In genomic region chr7:131465117-131465601, GRCm38 (mm10) we compare ENCODE assay signal across 19 mouse cellular contexts. TPM values are rescaled to one million over a fixed set of nuclear protein-coding genes. Genes with fewer than 3 reads are reported as not detected.
A peak's percentile ranks its signal among the peaks of the same experiment; 100 is the strongest.
DNase-seq lines count a peak whose midpoint lies in the region; ATAC-seq and TF ChIP-seq lines count a peak whose summit lies in the region.
"Had no signal": no experiment of that assay in that cellular context is flagged by ENCODE, and none has a peak within 500 bp of the region (broad histone marks: within the 10 kb centered on the region; RNA-seq: fewer than 3 reads in every experiment).

No protein-coding gene starts in this region.

- H3K36me3 ChIP-seq in hindbrain, embryonic 12.5 days: no peaks in the 10 kb centered on the region
- no peaks in the 10 kb centered on the region for H3K36me3 ChIP-seq in hindbrain, embryonic 16.5 days (ENCODE audit: control insufficient read depth, insufficient read depth, low read length)
- H3K36me3 ChIP-seq in forebrain, embryonic 13.5 days (ENCODE audit: poor library complexity, severe bottlenecking): no peaks in the 10 kb centered on the region
- no peaks in the 10 kb centered on the region for H3K36me3 ChIP-seq in midbrain, embryonic 14.5 days (ENCODE audit: control insufficient read depth, insufficient read depth, low read length)
- H3K36me3 ChIP-seq: embryonic facial prominence, embryonic 13.5 days had no signal

- no peak overlapping the region for H3K9ac ChIP-seq in hindbrain, embryonic 12.5 days
- no peak overlapping the region for H3K9ac ChIP-seq in hindbrain, embryonic 16.5 days (ENCODE audit: low read depth, low read length)
- no peak overlapping the region for H3K9ac ChIP-seq in forebrain, embryonic 13.5 days
- no peak overlapping the region for H3K9ac ChIP-seq in midbrain, embryonic 14.5 days (replicated peaks; ENCODE audit: low read length)
- H3K9ac ChIP-seq: embryonic facial prominence, embryonic 13.5 days; liver, postnatal 0 days had no signal

- ATAC-seq in hindbrain, embryonic 12.5 days (ENCODE audit: low FRiP score): peak; percentile 81
- ATAC-seq in hindbrain, embryonic 16.5 days: no peak
- ATAC-seq in forebrain, embryonic 13.5 days: peak; percentile 88
- ATAC-seq in midbrain, embryonic 14.5 days (ENCODE audit: low FRiP score, low TSS enrichment): peak; percentile 37; the same call in 1 of the 2 replicates
- ATAC-seq: intestine, postnatal 0 days; liver, postnatal 0 days had no signal

- peaks cover 16% of the 10 kb centered on the region for H3K4me1 ChIP-seq in hindbrain, embryonic 12.5 days
- no peaks in the 10 kb centered on the region for H3K4me1 ChIP-seq in hindbrain, embryonic 16.5 days (ENCODE audit: control insufficient read depth, insufficient read depth, low read depth, low read length)
- peaks cover 21% of the 10 kb centered on the region for H3K4me1 ChIP-seq in forebrain, embryonic 13.5 days
- peaks cover 8% of the 10 kb centered on the region; the same call in 1 of the 2 replicates for H3K4me1 ChIP-seq in midbrain, embryonic 14.5 days (ENCODE audit: control insufficient read depth, insufficient read depth, low read length)
- H3K4me1 ChIP-seq: embryonic facial prominence, embryonic 13.5 days had no signal

- TF ChIP-seq POLR2A in brain, embryonic 14.5 days (IDR thresholded peaks at IDR 0.05; ENCODE audit: borderline replicate concordance, extremely low read depth, insufficient read depth, insufficient read length, poor library complexity, severe bottlenecking): no peak

- H3K4me2 ChIP-seq in hindbrain, embryonic 12.5 days (replicated peaks): no peak overlapping the region
- no peak overlapping the region for H3K4me2 ChIP-seq in hindbrain, embryonic 16.5 days (ENCODE audit: low read length)
- H3K4me2 ChIP-seq in forebrain, embryonic 13.5 days: no peak overlapping the region
- H3K4me2 ChIP-seq in midbrain, embryonic 14.5 days (ENCODE audit: low read length): no peak overlapping the region
- H3K4me2 ChIP-seq: embryonic facial prominence, embryonic 13.5 days; heart, embryonic 11.5 days had no signal

- DNase-seq in brain, embryonic 14.5 days (ENCODE audit: low read depth): peak; percentile 93
- peak; percentile 47 for DNase-seq in midbrain, embryonic 14.5 days
- no peak for DNase-seq in lung, adult 18-20 months
- no peak for DNase-seq in layer of hippocampus, adult 8-10 months (ENCODE audit: low spot score in 2 of 2)
- no peak for DNase-seq in heart, postnatal 4 days
- DNase-seq: adrenal gland, adult 8-10 months; cerebellum, postnatal 10 days; gastrocnemius, postnatal 14 days; kidney, postnatal 10 days; layer of hippocampus, adult 9-11 months; liver, postnatal 0 days; lung, postnatal 4 days; right cerebral cortex, postnatal 4 days had no signal

- peaks cover 7% of the 10 kb centered on the region for H3K27me3 ChIP-seq in hindbrain, embryonic 12.5 days
- no peaks in the 10 kb centered on the region for H3K27me3 ChIP-seq in hindbrain, embryonic 16.5 days (replicated peaks; ENCODE audit: control insufficient read depth, insufficient read depth, low read length)
- H3K27me3 ChIP-seq in forebrain, embryonic 13.5 days: peaks cover 85% of the 10 kb centered on the region
- no peaks in the 10 kb centered on the region for H3K27me3 ChIP-seq in midbrain, embryonic 14.5 days (ENCODE audit: control insufficient read depth, insufficient read depth, low read length)
- H3K27me3 ChIP-seq: embryonic facial prominence, embryonic 13.5 days had no signal

- no peak for TF ChIP-seq CTCF in brain, embryonic 14.5 days (IDR thresholded peaks at IDR 0.05; ENCODE audit: borderline replicate concordance, extremely low read depth, insufficient read depth, insufficient read length)

- no peak overlapping the region for H3K4me3 ChIP-seq in hindbrain, embryonic 12.5 days
- no peak overlapping the region for H3K4me3 ChIP-seq in hindbrain, embryonic 16.5 days (ENCODE audit: low read length)
- no peak overlapping the region for H3K4me3 ChIP-seq in forebrain, embryonic 13.5 days
- H3K4me3 ChIP-seq in midbrain, embryonic 14.5 days (replicated peaks; ENCODE audit: low read depth, low read length): no peak overlapping the region
- H3K4me3 ChIP-seq: embryonic facial prominence, embryonic 13.5 days had no signal

- no peaks in the 10 kb centered on the region; the same call in 1 of the 2 replicates for H3K9me3 ChIP-seq in hindbrain, embryonic 12.5 days (replicated peaks)
- no peaks in the 10 kb centered on the region for H3K9me3 ChIP-seq in hindbrain, embryonic 16.5 days (ENCODE audit: control insufficient read depth, low read length)
- H3K9me3 ChIP-seq in forebrain, embryonic 13.5 days (replicated peaks): peaks cover 22% of the 10 kb centered on the region
- H3K9me3 ChIP-seq in midbrain, embryonic 14.5 days (ENCODE audit: control insufficient read depth, low read length): no peaks in the 10 kb centered on the region
- H3K9me3 ChIP-seq: embryonic facial prominence, embryonic 13.5 days had no signal

- no peak overlapping the region for H3K27ac ChIP-seq in hindbrain, embryonic 12.5 days
- no peak overlapping the region for H3K27ac ChIP-seq in hindbrain, embryonic 16.5 days (ENCODE audit: low read depth, low read length)
- H3K27ac ChIP-seq in forebrain, embryonic 13.5 days: no peak overlapping the region
- H3K27ac ChIP-seq in midbrain, embryonic 14.5 days (replicated peaks; ENCODE audit: low read depth, low read length): no peak overlapping the region
- H3K27ac ChIP-seq: embryonic facial prominence, embryonic 13.5 days had no signal

- WGBS in hindbrain, embryonic 12.5 days: 25% methylated on average over 3 of the region's 3 CpGs
- 16% methylated on average over 3 of the region's 3 CpGs for WGBS in hindbrain, embryonic 16.5 days
- 4% methylated on average over 3 of the region's 3 CpGs for WGBS in forebrain, embryonic 13.5 days
- WGBS in midbrain, embryonic 14.5 days: 7% methylated on average over 3 of the region's 3 CpGs

RNA-seq across cellular contexts. Expression of gene Acadsb, which starts 54.8 kb away (rescaled TPM):
- 107 and 111 TPM in 2 replicates for polyA plus RNA-seq in hindbrain, embryonic 12.5 days (2016; fragmentation: Nextera tagmentation; extraction: Ambion mirVana)
- polyA plus RNA-seq in hindbrain, embryonic 16.5 days (2015; fragmentation: Nextera tagmentation; extraction: Ambion mirVana): 101 and 102 TPM in 2 replicates
- polyA plus RNA-seq in brain, embryonic 14.5 days (2012; rRNA removed): 21.3 and 29.4 TPM in 2 replicates
- polyA plus RNA-seq in forebrain, embryonic 13.5 days (2015; fragmentation: Nextera tagmentation; extraction: Ambion mirVana): 86.1 and 89.4 TPM in 2 replicates
- 99.3 and 125 TPM in 2 replicates for polyA plus RNA-seq in midbrain, embryonic 14.5 days (2014; fragmentation: Nextera tagmentation; extraction: Ambion mirVana)
- total RNA-seq in layer of hippocampus, adult 8-10 months (2022): 100 to 1,000 TPM in 2 of 4 experiments, 10 to 100 TPM in 2; 94.7 to 113 (median 102) TPM
- 10 to 100 TPM; 62.5 to 67.0 TPM for total RNA-seq in heart, postnatal 4 days (2021)

RNA-seq across cellular contexts. Expression of gene Ikzf5, which starts 54.8 kb away (rescaled TPM):
- 18.9 and 22.7 TPM in 2 replicates for polyA plus RNA-seq in hindbrain, embryonic 12.5 days (2016; fragmentation: Nextera tagmentation; extraction: Ambion mirVana)
- polyA plus RNA-seq in hindbrain, embryonic 16.5 days (2015; fragmentation: Nextera tagmentation; extraction: Ambion mirVana): 9.6 and 11.4 TPM in 2 replicates
- polyA plus RNA-seq in brain, embryonic 14.5 days (2012; rRNA removed): 19.6 and 20.5 TPM in 2 replicates
- 17.0 and 17.1 TPM in 2 replicates for polyA plus RNA-seq in forebrain, embryonic 13.5 days (2015; fragmentation: Nextera tagmentation; extraction: Ambion mirVana)
- polyA plus RNA-seq in midbrain, embryonic 14.5 days (2014; fragmentation: Nextera tagmentation; extraction: Ambion mirVana): 15.6 and 22.8 TPM in 2 replicates
- 10 to 100 TPM; 47.0 to 53.1 (median 50.9) TPM for total RNA-seq in layer of hippocampus, adult 8-10 months (2022)
- 10 to 100 TPM; 28.8 to 31.1 TPM for total RNA-seq in heart, postnatal 4 days (2021)

Comparison
In these comparisons a context has a peak if more than half of its experiments do, and no peak if none do; other contexts are left out.
1. DNase-seq: peak in brain, embryonic 14.5 days (single experiment) and midbrain, embryonic 14.5 days (single experiment); none in lung, adult 18-20 months (0 of 2), layer of hippocampus, adult 8-10 months (0 of 2) and heart, postnatal 4 days (single experiment).